Comparison of ENCODE assay signal across 19 mouse cellular contexts in the genomic region with DNA sequence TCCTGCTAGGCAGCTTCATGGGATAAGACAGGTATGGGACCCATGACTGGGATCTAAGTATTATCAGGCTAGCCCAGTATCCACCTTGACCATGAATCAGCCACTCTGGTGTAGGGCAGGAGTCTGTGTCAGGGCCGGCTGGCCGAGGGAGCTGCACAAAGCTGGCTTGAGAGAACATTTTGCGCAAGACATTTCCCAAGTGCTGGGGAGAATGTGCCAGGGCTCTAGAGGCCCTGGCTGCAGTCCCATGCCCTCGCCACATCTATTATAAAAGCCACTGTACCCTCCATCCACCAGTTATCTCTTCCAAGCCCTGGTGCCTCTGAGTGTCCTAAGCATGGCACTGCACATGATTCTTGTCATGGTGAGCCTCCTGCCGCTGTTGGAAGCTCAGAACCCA. TPM values are rescaled to one million over a fixed set of nuclear protein-coding genes. Genes with fewer than 3 reads are reported as not detected.
DNase-seq lines count a peak whose midpoint lies in the region; ATAC-seq and TF ChIP-seq lines count a peak whose summit lies in the region.
"Had no signal": no experiment of that assay in that cellular context is flagged by ENCODE, and none has a peak within 500 bp of the region (broad histone marks: within the 10 kb centered on the region; RNA-seq: fewer than 3 reads in every experiment).

Gene Orm2, plus strand, starts transcription at position 300 of the 400 bp plus-strand sequence.

- no peaks in the 10 kb centered on the region for H3K4me1 ChIP-seq in heart, embryonic 12.5 days (replicated peaks)
- H3K4me1 ChIP-seq: intestine, embryonic 15.5 days; limb, embryonic 13.5 days; lung, embryonic 15.5 days had no signal

- no peak within 1 kb of the TSS for H3K27ac ChIP-seq in heart, embryonic 12.5 days (ENCODE audit: poor library complexity, severe bottlenecking)
- H3K27ac ChIP-seq: intestine, embryonic 15.5 days; limb, embryonic 13.5 days; lung, embryonic 15.5 days had no signal

- no peaks in the 10 kb centered on the region for H3K36me3 ChIP-seq in heart, embryonic 12.5 days
- H3K36me3 ChIP-seq: intestine, embryonic 15.5 days; lung, embryonic 15.5 days had no signal

- POLR2A ChIA-PET in Patski (lab: Charles Lee), result no interaction called here

- H3K9ac ChIP-seq in heart, embryonic 12.5 days, result no peak within 1 kb of the TSS
- H3K9ac ChIP-seq: intestine, embryonic 15.5 days; limb, embryonic 13.5 days; lung, embryonic 15.5 days had no signal

- no peaks in the 10 kb centered on the region for H3K9me3 ChIP-seq in heart, embryonic 12.5 days (replicated peaks)
- H3K9me3 ChIP-seq: intestine, embryonic 15.5 days; limb, embryonic 13.5 days; lung, embryonic 15.5 days had no signal

- peak; percentile 62 to 72 for DNase-seq in heart, adult 18-20 months
- DNase-seq in Patski (ENCODE audit: low read depth, low spot score), result no peak
- peak; percentile 33 to 65 for DNase-seq in heart, adult 9 months (ENCODE audit: low spot score in 2 of 2)
- DNase-seq in lung, postnatal 36 days, result peak; percentile 73
- DNase-seq in kidney, adult 18-20 months, result no peak
- no peak for DNase-seq in ovary, adult 18-20 months (ENCODE audit: low spot score)
- DNase-seq: cerebellum, adult 11 months; kidney, postnatal 36 days; layer of hippocampus, postnatal 36 days; right cerebral cortex, postnatal 14 days; thymus, postnatal 14 days had no signal

- ATAC-seq in heart, embryonic 12.5 days (ENCODE audit: insufficient number of reproducible peaks, low FRiP score), result no peak
- ATAC-seq in Patski, result peak; percentile 15
- ATAC-seq: intestine, embryonic 15.5 days; midbrain, embryonic 16.5 days had no signal

- no peaks in the 10 kb centered on the region for H3K27me3 ChIP-seq in heart, embryonic 12.5 days (replicated peaks)
- no peaks in the 10 kb centered on the region for H3K27me3 ChIP-seq in Patski
- H3K27me3 ChIP-seq: intestine, embryonic 15.5 days; limb, embryonic 13.5 days; lung, embryonic 15.5 days had no signal

- in situ Hi-C loops in Patski (cut with MboI; ENCODE audit: low pct_unique_long_range_greater_than_20kb), result no loop called here

- no peak for TF ChIP-seq CTCF in Patski (IDR thresholded peaks at IDR 0.05)

- H3K4me3 ChIP-seq in heart, embryonic 12.5 days, result no peak within 1 kb of the TSS
- H3K4me3 ChIP-seq: intestine, embryonic 15.5 days; limb, embryonic 13.5 days; lung, embryonic 15.5 days had no signal

- no peak within 1 kb of the TSS for H3K4me2 ChIP-seq in heart, embryonic 12.5 days
- H3K4me2 ChIP-seq: intestine, embryonic 15.5 days; limb, embryonic 13.5 days; lung, embryonic 15.5 days had no signal

- 90% methylated on average over 5 of the region's 5 CpGs for WGBS in heart, embryonic 12.5 days

- CTCF ChIA-PET in Patski (lab: Charles Lee), result no interaction called here

RNA-seq across cellular contexts. Expression of gene Orm2, which starts in this region (rescaled TPM):
- total RNA-seq in heart, adult 18-20 months (2021), result under 1 TPM in 1 of 2 experiments, not detected in 1; 0.82 TPM
- polyA plus RNA-seq in heart, embryonic 12.5 days (2016; fragmentation: Nextera tagmentation; extraction: Ambion mirVana), result not detected in 2 replicates
- polyA plus RNA-seq in Patski (2021), result 1.7 TPM
- total RNA-seq: layer of hippocampus, postnatal 36 days; neutrophil, adult 5-6 weeks had no signal
- polyA plus RNA-seq: cortical plate, adult 2 months; heart, embryonic 16.5 days; intestine, embryonic 15.5 days; limb, embryonic 13.5 days; lung, embryonic 15.5 days; midbrain, embryonic 16.5 days had no signal

Comparison
In these comparisons a context has a peak if more than half of its experiments do, and no peak if none do; other contexts are left out.
1. Peak in DNase-seq in heart, adult 18-20 months; RNA of the gene not detected or under 1 TPM.
2. DNase-seq: peak in heart, adult 9 months (2 of 2) and lung, postnatal 36 days (single experiment); none in Patski (single experiment), kidney, adult 18-20 months (single experiment) and ovary, adult 18-20 months (single experiment).